Mouse (Mus musculus): ENCODE data around the gene Trp53. TPM values are rescaled to one million over a fixed set of nuclear protein-coding genes. Genes with fewer than 3 reads are reported as not detected.
"Not testable (repeated sequence)": the region's sequence is repeated elsewhere in the genome, so short reads cannot be mapped to it uniquely, and the experiment has no call there.

Trp53 gene
- total RNA-seq (2021) (10 to 100 TPM; 59.6 to 67.5 TPM), polyA plus RNA-seq (2012; rRNA removed) (78.9 and 85.0 TPM in 2 replicates)
- long read RNA-seq, transcript Trp53-203 (11 exons, 1,771 nt) = major isoform, 54 of 66 reads
- long read RNA-seq, partial matches to known transcripts = 2 of 66 reads
- long read RNA-seq, other reads (novel, unspliced or antisense) = 6 of 66 reads

GRCm38 (mm10) chr11:69580091-69580514 lies at the start of gene Trp53, which contains the start of gene Wrap53:
Gene Trp53 (plus strand): TSS chr11:69580359.
Gene Wrap53 (minus strand): TSS chr11:69580255.
- peak; percentile 95 for DNase-seq

- DNase-seq = not testable (repeated sequence)
These were observed 49.4 kb upstream of the Trp53 start for GRCm38 (mm10) chr11:69530755-69531154.

GRCm38 (mm10) chr11:69532480-69533150 lies 47.5 kb upstream of the Trp53 start:
- DNase-seq = no peak

GRCm38 (mm10) chr11:69534990-69535389 lies 45.2 kb upstream of the Trp53 start:
- DNase-seq = no peak

DNA sequence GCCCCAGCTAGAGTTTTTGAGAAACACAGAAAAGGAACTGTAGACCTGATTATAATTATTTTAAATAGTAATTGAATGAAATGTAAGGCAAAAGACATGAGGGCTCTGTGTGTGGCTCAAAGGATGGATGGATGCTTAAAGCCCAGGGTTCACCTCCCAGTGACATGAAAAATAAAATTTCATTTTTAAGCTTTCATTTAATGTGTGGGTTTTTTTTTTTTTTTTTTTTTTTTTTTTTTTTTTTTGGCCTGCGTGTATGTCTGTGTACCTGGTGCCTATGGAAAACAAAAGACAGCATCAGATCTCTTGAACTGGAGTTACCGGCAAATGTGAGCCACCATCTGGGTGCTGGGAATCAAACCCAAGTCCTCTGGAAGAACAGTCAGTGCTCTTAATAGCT lies 39.5 kb upstream of the Trp53 start:
- no peak for DNase-seq

- DNase-seq = not testable (repeated sequence)
These were observed 38.4 kb upstream of the Trp53 start for GRCm38 (mm10) chr11:69541741-69542140.

DNA sequence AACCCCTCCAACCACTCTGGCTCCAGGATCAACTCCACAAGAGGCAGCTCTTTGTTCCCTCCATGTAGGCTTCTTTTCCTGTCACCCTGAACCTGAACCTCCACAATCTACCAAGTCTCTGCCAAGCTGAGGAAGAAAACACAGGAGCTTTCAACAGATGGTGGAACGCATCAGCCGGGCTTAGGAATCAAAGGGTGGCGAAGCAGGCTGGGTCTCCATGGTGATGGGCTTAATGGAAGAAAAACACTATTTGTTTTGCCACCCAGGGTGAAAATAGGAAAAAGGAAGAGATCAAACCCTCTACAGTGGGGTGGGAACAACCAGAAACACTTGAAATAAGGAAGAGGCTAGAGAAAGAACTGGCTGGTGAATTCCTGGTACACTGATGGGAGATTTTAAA lies 36.6 kb upstream of the Trp53 start:
- no peak for DNase-seq

DNA sequence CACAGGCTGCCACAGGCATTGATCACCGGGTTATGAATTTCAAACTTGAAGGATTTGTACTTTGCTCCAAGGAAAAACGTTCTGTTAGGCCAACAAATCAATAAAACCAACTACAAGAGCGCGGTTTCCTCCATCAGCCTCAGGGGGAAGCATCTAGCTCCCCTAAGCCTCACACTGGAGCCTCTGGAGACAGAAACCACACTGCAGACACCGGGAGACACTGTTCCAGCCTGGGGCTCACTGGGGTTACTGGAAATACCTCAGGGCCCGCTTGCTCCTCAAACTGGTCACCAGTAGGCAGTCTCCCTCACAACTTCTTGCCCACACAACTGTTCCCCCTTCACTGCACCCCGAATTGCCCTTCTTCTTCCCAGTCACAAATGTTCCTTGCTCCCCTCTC lies 34.2 kb upstream of the Trp53 start:
- DNase-seq = no peak

DNA sequence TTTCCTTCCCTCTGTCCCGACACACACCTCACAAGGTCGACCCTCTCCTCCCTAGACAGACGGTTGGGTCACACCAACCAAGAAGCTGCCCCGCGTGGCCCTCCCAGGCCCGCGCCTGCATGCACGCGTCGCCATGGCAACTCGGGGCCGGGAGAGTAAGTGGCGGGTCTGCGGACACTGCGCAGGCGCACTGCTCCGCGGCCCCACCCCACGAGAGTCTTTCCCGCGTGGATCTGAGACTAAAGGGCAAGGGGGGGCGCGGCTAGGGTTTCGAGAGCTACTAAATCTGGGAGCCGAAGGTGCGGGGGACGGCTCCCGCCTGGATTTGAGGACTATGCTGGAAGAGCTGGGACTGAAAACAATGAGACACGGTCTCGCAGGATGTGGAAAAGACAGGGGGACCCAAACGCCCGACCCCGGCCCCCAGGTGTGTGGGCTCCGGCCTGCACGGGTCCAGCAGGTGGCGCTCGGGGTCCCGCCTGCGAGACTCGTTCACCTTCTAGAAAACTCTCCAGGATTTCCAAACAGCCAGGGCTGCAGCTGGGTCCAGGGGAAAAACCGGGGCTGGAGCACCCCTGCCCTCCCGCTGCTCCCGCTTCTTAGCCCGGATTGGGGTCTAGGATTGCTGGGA lies 33.6 kb upstream of the Trp53 start:
- DNase-seq = peak; percentile 85

DNA sequence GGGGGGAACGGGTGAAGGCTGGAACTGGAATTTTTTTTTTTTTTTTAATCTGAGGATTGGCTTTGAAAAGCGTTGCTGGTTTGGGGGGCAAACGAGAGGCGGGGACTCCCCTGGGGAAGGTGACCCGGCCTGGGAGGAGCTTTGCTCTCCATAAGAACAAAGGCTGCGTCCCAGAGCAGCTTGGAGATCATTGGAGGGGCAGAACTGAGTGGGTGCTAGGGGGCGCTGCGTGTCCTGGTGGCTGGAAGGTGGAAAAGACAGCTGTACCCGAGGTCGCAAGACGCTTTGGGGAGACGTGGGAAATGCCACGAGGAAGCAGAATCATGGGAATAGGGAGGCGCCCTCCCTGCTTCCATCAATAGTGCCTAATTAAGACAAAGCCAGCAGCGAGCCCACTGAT lies 33.1 kb upstream of the Trp53 start:
- peak; percentile 49 for DNase-seq

GRCm38 (mm10) chr11:69549060-69549656 lies 31.0 kb upstream of the Trp53 start, which contains the start of gene Dnah2:
Gene Dnah2 (minus strand): TSS chr11:69549110.
- no peak for DNase-seq

DNA sequence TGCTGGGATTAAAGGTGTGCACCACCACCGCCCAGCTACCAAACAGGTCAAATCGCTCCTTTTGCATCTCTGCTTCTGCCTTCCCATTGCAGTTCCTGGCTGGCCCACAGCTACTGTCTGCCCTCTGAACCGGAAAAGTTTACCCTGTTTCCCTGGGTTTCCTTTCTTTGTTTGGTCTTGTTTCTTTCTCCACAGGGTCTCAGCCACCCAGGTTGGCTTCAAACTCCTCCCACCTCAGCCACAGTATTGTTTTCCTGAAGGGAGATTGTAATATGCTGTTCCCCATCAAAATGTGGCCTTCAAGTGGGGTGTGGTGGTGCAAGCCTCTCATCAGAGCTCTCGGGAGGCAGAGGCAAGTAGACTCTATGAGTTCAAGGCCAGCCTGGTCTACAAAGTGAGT lies 28.8 kb upstream of the Trp53 start:
- DNase-seq = no peak

DNA sequence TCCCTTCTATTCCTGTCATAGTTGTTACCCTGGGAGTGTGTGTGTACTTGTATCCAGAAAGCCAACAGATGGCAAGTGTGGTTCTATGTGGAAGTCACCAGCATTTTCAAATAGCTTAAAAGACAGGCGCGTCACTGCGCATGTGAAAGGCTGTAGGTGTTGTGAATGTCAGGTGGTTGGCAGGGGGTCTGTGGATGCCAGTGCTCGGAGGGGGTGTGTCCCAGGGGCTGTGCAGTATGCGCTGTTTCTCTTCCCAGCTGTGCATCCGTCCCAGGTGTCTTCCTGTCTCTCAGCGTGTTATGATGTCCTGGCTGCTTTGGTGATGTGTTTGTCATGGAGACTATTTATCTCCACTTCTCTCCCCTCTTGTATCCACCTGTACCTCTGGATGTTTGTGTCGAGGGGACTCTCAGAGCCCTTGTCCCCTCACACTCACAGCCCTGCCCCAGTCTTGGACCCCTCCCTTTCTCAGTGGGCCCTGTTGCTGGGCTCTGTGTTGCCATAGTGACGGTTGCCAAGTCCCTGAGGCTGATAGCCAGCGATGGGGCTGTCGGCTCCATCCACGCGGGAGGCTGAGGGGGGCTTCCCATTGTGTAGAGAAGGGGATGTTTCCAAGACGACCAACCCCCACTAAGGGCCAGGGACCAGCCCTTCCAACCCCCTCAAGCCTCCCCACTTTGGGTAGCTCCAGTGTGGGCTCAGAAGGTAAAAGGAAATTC lies 27.4 kb upstream of the Trp53 start:
- DNase-seq = no peak

DNA sequence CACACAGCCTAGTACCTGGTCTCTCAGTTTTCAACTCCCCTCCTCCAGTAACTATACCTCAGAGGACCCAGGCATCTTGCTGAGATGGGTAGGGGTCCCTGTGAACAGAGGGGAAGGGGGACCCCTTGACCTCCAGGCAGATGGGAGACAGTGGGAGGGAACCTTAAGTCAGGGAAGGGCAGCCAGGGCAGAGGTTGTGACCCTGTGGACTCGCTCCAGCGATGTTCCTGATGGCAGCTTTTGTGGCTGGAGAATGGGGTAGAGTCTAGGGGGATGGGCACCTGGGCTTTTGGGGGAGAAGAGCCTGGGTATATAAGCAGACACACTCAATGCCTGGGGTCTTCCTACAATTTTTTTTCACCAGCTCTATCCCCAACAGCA lies 26.8 kb upstream of the Trp53 start:
- DNase-seq = no peak

GRCm38 (mm10) chr11:69554539-69555140 lies 25.5 kb upstream of the Trp53 start:
- no peak for DNase-seq

DNA sequence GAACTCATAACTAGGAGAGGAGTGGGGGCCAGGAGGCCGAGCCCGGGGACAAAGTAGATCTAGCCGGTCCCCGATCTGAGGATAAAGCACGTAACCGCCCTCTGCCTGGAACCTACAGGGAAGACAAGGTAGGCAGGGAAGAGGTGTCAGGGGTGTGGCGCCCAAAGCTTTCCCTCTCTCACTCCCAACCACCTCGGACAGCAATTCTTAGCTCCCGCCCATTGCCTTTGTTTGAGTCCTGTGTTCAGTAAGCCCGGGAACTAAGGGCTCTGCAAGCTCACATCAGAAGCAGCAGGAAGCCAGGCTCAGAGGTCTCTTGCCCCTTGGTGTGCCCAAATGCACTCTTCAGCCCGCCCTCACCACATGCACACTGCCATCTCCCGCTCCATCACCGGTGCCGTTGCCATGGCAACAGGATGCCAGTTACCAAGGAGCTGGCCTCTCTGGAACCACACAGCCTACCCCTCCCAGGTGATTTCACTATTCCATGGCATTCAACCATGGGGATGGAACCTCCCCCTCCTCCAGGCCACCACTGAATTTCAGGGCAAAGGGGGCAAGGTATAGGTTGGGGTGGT lies 22.7 kb upstream of the Trp53 start:
- no peak for DNase-seq

DNA sequence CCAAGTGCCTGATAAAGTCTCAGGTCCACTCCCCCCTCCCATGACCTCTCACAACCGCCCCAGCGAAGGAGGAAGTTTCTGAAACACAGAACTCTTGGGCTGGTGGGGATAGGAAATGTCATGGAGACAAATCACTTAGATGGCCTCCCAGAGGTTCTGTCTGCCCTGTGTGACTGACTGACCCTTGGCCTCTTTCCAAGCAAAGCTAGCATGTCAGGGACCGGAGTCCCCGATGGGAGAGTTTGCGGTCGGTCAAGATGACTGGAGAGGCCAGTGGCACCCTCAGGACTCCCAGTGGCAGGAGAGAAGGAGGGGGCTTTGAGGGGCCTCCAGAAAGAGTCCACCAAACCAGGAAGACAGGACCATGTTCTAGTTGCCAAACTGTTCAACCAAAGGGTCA lies 21.4 kb upstream of the Trp53 start:
- DNase-seq = no peak

DNA sequence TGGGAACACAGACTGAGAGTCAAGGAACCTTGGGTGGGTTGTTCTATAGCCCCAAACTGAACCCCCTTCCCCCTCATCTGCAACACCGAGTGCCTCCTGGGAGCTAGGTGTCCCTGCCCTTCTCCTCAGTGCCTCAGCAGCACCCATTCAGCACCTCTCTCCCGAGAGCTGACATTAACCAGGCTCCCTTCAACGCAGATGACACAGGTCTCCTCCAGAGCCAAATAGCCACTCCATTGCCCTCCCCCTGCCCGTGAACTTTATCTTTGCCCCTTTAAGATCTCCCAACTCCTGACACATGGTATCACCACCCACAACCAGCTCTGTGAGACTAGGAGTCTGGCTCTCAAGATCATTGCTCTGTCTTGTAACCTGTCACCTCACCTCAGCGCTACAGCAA lies 21.0 kb upstream of the Trp53 start:
- DNase-seq = no peak

DNA sequence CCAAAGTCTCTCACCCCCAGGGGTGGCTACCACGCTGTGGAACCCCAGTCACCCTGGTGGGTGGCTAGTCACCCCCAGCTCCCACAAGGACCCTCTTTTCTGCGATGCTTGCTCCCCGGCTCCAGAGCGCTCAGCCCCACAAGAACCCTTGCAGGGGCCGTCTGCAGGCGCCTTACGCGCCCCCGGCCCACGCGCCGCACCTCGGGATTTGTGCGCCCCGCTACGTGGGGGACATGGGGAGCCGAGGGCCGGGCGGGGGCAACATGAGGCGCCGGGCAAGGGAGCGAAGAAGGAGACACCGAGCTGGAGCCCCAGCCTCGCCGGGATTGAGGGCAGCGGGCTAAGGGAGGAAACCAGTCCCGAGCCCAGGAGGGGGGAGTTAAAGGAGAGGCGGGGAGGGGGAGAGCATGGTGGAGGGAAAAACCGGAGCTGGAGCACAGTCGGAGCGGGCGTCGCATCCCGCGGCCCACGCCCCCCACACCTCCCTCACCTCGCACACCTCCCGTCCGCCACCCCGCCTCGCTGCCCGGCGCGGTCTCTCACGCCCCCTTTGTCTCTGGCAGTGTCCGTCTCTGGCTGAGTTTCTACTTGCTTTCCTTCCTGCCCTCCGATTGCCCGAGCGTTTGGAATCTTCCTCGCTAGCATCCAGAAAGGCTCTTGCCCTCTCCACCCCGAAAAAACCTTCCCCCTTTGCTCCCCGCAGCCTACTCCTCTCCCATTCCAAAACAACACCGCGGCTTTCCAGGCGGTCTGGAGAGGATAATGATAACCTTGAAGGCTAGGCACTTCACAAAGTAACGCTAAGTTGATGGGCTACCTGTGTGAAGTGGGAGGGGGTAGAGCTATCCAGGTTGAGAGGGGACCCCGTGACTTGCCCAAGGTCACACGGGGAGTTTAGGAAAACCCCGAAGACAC lies 20.1 kb upstream of the Trp53 start, which contains the start of gene Efnb3:
Gene Efnb3, minus strand, starts transcription at position 355 of the 915 bp plus-strand sequence.
- DNase-seq = no peak
